Mouse (Mus musculus): Measurements from ENCODE around the gene Plac9a. TPM values are rescaled to one million over a fixed set of nuclear protein-coding genes. Genes with fewer than 3 reads are reported as not detected.

Plac9a gene
- polyA plus RNA-seq, 1 experiment: not detected

- Histone ChIP-seq H3K4me1 (ENCODE audit: control insufficient read depth, insufficient read depth, low read length) (peaks cover 13% of the 10 kb centered on the region), H3K27ac (ENCODE audit: insufficient read depth, low read depth, low read length) (no peak overlapping the region), H3K4me3 (ENCODE audit: insufficient read depth, low read depth, low read length) (peak overlapping the region; percentile 56)
- no peak for TF ChIP-seq CTCF (IDR thresholded peaks at IDR 0.05; ENCODE audit: insufficient read depth, low read depth, low read length)
- no peak for TF ChIP-seq POLR2A (IDR thresholded peaks at IDR 0.05; ENCODE audit: insufficient read depth, low read depth, low read length)
- WGBS: 4% methylated on average over 4 of the region's 4 CpGs
These were observed 61.3 kb downstream of the Plac9a start for GRCm38 (mm10) chr14:25841579-25841978.

GRCm38 (mm10) chr14:25840961-25841360 is 61.9 kb downstream of the Plac9a start:
- H3K27ac ChIP-seq (ENCODE audit: insufficient read depth, low read depth, low read length): no peak overlapping the region
- WGBS: 53% methylated on average over 7 of the region's 7 CpGs
- peaks cover 13% of the 10 kb centered on the region for H3K4me1 ChIP-seq (ENCODE audit: control insufficient read depth, insufficient read depth, low read length)
- no peak overlapping the region for H3K4me3 ChIP-seq (ENCODE audit: insufficient read depth, low read depth, low read length)
- TF ChIP-seq CTCF (IDR thresholded peaks at IDR 0.05; ENCODE audit: insufficient read depth, low read depth, low read length) (no peak), POLR2A (IDR thresholded peaks at IDR 0.05; ENCODE audit: insufficient read depth, low read depth, low read length) (no peak)

GRCm38 (mm10) chr14:25839791-25840190 is 63.1 kb downstream of the Plac9a start:
- H3K27ac ChIP-seq (ENCODE audit: insufficient read depth, low read depth, low read length): no peak overlapping the region
- TF ChIP-seq CTCF (IDR thresholded peaks at IDR 0.05; ENCODE audit: insufficient read depth, low read depth, low read length): no peak
- no peak for TF ChIP-seq POLR2A (IDR thresholded peaks at IDR 0.05; ENCODE audit: insufficient read depth, low read depth, low read length)
- H3K4me3 ChIP-seq (ENCODE audit: insufficient read depth, low read depth, low read length): no peak overlapping the region
- WGBS: 78% methylated on average over 7 of the region's 7 CpGs
- H3K4me1 ChIP-seq (ENCODE audit: control insufficient read depth, insufficient read depth, low read length): peaks cover 13% of the 10 kb centered on the region

- Histone ChIP-seq H3K4me3 (ENCODE audit: insufficient read depth, low read depth, low read length) (no peak overlapping the region), H3K27ac (ENCODE audit: insufficient read depth, low read depth, low read length) (no peak overlapping the region), H3K4me1 (ENCODE audit: control insufficient read depth, insufficient read depth, low read length) (peaks cover 13% of the 10 kb centered on the region)
- TF ChIP-seq CTCF (IDR thresholded peaks at IDR 0.05; ENCODE audit: insufficient read depth, low read depth, low read length) (no peak), POLR2A (IDR thresholded peaks at IDR 0.05; ENCODE audit: insufficient read depth, low read depth, low read length) (no peak)
- 71% methylated on average over 8 of the region's 8 CpGs for WGBS
These were observed 64.5 kb downstream of the Plac9a start for GRCm38 (mm10) chr14:25838411-25838810.

Other genes with a start within 250 kb of the Plac9a start
- not detected in 2 replicates for gene Ppif, start 208.9 kb downstream of the Plac9a start, polyA plus RNA-seq (2012; ENCODE audit: insufficient read depth, insufficient read length, low replicate concordance, missing spikeins)
- gene Zcchc24, start 134.1 kb downstream of the Plac9a start, polyA plus RNA-seq (2012; ENCODE audit: insufficient read depth, insufficient read length, low replicate concordance, missing spikeins): not detected in 2 replicates
- not detected in 2 replicates for gene Anxa11, start 60.9 kb downstream of the Plac9a start, polyA plus RNA-seq (2012; ENCODE audit: insufficient read depth, insufficient read length, low replicate concordance, missing spikeins)
- gene Tmem254a, start 24.6 kb upstream of the Plac9a start, polyA plus RNA-seq (2012; ENCODE audit: insufficient read depth, insufficient read length, low replicate concordance, missing spikeins): not detected in 2 replicates
- not detected in 2 replicates for gene Cphx1, start 35.2 kb upstream of the Plac9a start, polyA plus RNA-seq (2012; ENCODE audit: insufficient read depth, insufficient read length, low replicate concordance, missing spikeins)
- gene Duxbl1, start 75.5 kb upstream of the Plac9a start, polyA plus RNA-seq (2012; ENCODE audit: insufficient read depth, insufficient read length, low replicate concordance, missing spikeins): not detected in 2 replicates
- not detected in 2 replicates for gene Gm9780, start 139.6 kb upstream of the Plac9a start, polyA plus RNA-seq (2012; ENCODE audit: insufficient read depth, insufficient read length, low replicate concordance, missing spikeins)
- not detected in 2 replicates for gene Tmem254c, start 164.3 kb upstream of the Plac9a start, polyA plus RNA-seq (2012; ENCODE audit: insufficient read depth, insufficient read length, low replicate concordance, missing spikeins)
- not detected in 2 replicates for gene Cphx2, start 178.4 kb upstream of the Plac9a start, polyA plus RNA-seq (2012; ENCODE audit: insufficient read depth, insufficient read length, low replicate concordance, missing spikeins)
- not detected in 2 replicates for gene Cphx3, start 179.2 kb upstream of the Plac9a start, polyA plus RNA-seq (2012; ENCODE audit: insufficient read depth, insufficient read length, low replicate concordance, missing spikeins)
- gene Duxbl2, start 215.2 kb upstream of the Plac9a start, polyA plus RNA-seq (2012; ENCODE audit: insufficient read depth, insufficient read length, low replicate concordance, missing spikeins): not detected in 2 replicates